ENCODE assay signal across 7 mouse cellular contexts in genomic region chr13:15802043-15802795, GRCm38 (mm10).
DNase-seq lines count a peak whose midpoint lies in the region; ATAC-seq and TF ChIP-seq lines count a peak whose summit lies in the region.

No protein-coding gene starts in this region.

- no peaks in the 10 kb centered on the region for H3K36me3 ChIP-seq in midbrain, embryonic 11.5 days (ENCODE audit: control insufficient read depth, insufficient read depth, low read length)
- H3K36me3 ChIP-seq in thymus, adult 2 months (ENCODE audit: control insufficient read depth, insufficient read depth, low read length), result no peaks in the 10 kb centered on the region

- no peaks in the 10 kb centered on the region for H3K27me3 ChIP-seq in midbrain, embryonic 11.5 days (ENCODE audit: control insufficient read depth, insufficient read depth, low read length)
- H3K27me3 ChIP-seq in thymus, adult 2 months (ENCODE audit: control insufficient read depth, insufficient read depth, low read length), result no peaks in the 10 kb centered on the region

- TF ChIP-seq CTCF in layer of hippocampus, adult 2 months (conservative IDR thresholded peaks at IDR 0.05), result no peak
- TF ChIP-seq CTCF in brain, embryonic 14.5 days (IDR thresholded peaks at IDR 0.05; ENCODE audit: borderline replicate concordance, extremely low read depth, insufficient read depth, insufficient read length), result no peak
- TF ChIP-seq CTCF in thymus, adult 2 months (IDR thresholded peaks at IDR 0.05; ENCODE audit: borderline replicate concordance, control insufficient read depth, extremely low read depth, insufficient read depth, low read length, poor library complexity), result no peak

- no peaks in the 10 kb centered on the region for H3K4me1 ChIP-seq in midbrain, embryonic 11.5 days (ENCODE audit: control insufficient read depth, insufficient read depth, low read length)
- H3K4me1 ChIP-seq in thymus, adult 2 months (replicated peaks; ENCODE audit: control insufficient read depth, insufficient read depth, low read length), result no peaks in the 10 kb centered on the region

- H3K4me3 ChIP-seq in layer of hippocampus, adult 2 months, result peak overlapping the region; percentile 29
- no peak overlapping the region for H3K4me3 ChIP-seq in midbrain, embryonic 11.5 days (ENCODE audit: low read depth, low read length)
- H3K4me3 ChIP-seq in thymus, adult 2 months (ENCODE audit: control insufficient read depth, insufficient read depth, low read length), result no peak overlapping the region

- no peak overlapping the region for H3K9ac ChIP-seq in midbrain, embryonic 11.5 days (ENCODE audit: low read length)

- no peaks in the 10 kb centered on the region for H3K9me3 ChIP-seq in midbrain, embryonic 11.5 days (ENCODE audit: control insufficient read depth, low read length)

- peak in 1 of 2 experiments; percentile 15 for DNase-seq in layer of hippocampus, adult 2 months (ENCODE audit: low spot score in 2 of 2)
- no peak for DNase-seq in layer of hippocampus, adult 9-10 months (ENCODE audit: low spot score)
- DNase-seq in brain, embryonic 14.5 days (ENCODE audit: low read depth), result peak; percentile 67
- peak; percentile 35 for DNase-seq in heart, adult 8-10 months (ENCODE audit: low spot score)
- peak; percentile 86 for DNase-seq in midbrain, embryonic 11.5 days (ENCODE audit: low spot score, missing footprints)
- no peak for DNase-seq in thymus, adult 2 months
- DNase-seq in spleen, adult 12 weeks (ENCODE audit: low spot score), result no peak

- TF ChIP-seq POLR2A in brain, embryonic 14.5 days (IDR thresholded peaks at IDR 0.05; ENCODE audit: borderline replicate concordance, extremely low read depth, insufficient read depth, insufficient read length, poor library complexity, severe bottlenecking), result no peak
- no peak for TF ChIP-seq POLR2A in thymus, adult 2 months (IDR thresholded peaks at IDR 0.05; ENCODE audit: control insufficient read depth, extremely low read depth, insufficient read depth, low read length, poor library complexity)

- peak; percentile 97 for ATAC-seq in midbrain, embryonic 11.5 days (ENCODE audit: low FRiP score)

- H3K4me2 ChIP-seq in midbrain, embryonic 11.5 days, result no peak overlapping the region

- 51% methylated on average over 16 of the region's 16 CpGs for WGBS in midbrain, embryonic 11.5 days
- WGBS in thymus, adult 2 months, result 85% methylated on average over 16 of the region's 16 CpGs

- no peak overlapping the region for H3K27ac ChIP-seq in layer of hippocampus, adult 2 months
- no peak overlapping the region for H3K27ac ChIP-seq in midbrain, embryonic 11.5 days (ENCODE audit: low read depth, low read length)
- no peak overlapping the region for H3K27ac ChIP-seq in thymus, adult 2 months (ENCODE audit: control insufficient read depth, insufficient read depth, low read length)

Comparison
In these comparisons a context has a peak if more than half of its experiments do, and no peak if none do; other contexts are left out.
1. DNase-seq: peak in brain, embryonic 14.5 days (single experiment), heart, adult 8-10 months (single experiment) and midbrain, embryonic 11.5 days (single experiment); none in layer of hippocampus, adult 9-10 months (single experiment), thymus, adult 2 months (single experiment) and spleen, adult 12 weeks (single experiment).